Mouse (Mus musculus) E14TG2a.4 (cell line): Measurements from ENCODE around the gene Rars2.

Experiments used
- CTCF ChIP-seq: conservative IDR thresholded peaks from 2 replicates; pipeline ENCODE4 v1.5.1; 2014; ENCODE audit warnings: low read length
- NANOG ChIP-seq: IDR thresholded peaks from 2 replicates; pipeline ENCODE4 v1.6.1; 2014; ENCODE audit warnings: borderline replicate concordance, low read length, mixed read lengths

DNA sequence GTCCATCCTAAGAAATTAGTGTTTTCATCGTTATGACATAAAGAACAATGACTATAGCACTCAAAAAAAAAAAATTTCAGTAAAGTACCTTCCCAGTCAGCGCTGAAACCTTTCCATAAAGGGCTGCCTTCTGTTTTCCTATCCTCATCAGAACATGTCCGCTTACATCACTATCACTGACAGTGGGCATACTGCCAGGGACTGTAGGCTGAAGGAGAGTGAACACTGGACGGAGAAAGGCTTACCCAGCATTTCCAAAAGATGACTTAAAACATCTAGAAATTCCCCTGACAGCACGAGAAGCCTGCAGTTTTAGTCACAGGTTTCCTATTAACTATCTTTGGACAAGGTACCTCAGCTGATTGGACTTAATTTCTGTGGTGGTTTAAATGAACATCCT lies 59.0 kb downstream of the Rars2 start:
- TF ChIP-seq CTCF (no peak), NANOG (no peak)
